Mouse (Mus musculus) 3134 (cell line): ENCODE results near the gene Bicd2.

Source experiments
- DNase-seq: peaks from one replicate; pipeline ENCODE4 v3.0.0-alpha.2; 2011; ENCODE audit warnings: low spot score; ENCODE audit not compliant: insufficient read length; ENCODE audit errors: extremely low read depth

Bicd2 gene

DNA sequence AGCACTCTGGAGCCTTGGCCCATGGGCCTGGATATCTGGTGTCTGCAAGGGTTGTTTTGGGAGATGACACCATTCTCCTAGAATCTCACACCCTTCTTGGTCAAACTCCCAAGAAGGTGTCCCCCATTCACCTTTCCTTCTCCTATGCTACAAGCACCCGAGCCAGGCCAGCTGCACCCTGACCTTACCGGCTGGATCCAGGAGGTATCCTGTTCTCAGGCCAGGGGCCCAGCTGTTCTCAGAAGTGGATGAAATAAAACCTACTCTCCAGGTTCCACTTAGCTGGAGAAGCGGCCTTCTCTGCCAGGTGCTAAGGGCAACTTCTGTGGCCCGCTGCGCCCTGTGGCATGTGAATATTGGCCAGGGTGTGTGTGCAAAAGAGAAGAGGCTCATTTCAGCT lies 16.5 kb upstream of the Bicd2 start:
- no peak for DNase-seq

DNA sequence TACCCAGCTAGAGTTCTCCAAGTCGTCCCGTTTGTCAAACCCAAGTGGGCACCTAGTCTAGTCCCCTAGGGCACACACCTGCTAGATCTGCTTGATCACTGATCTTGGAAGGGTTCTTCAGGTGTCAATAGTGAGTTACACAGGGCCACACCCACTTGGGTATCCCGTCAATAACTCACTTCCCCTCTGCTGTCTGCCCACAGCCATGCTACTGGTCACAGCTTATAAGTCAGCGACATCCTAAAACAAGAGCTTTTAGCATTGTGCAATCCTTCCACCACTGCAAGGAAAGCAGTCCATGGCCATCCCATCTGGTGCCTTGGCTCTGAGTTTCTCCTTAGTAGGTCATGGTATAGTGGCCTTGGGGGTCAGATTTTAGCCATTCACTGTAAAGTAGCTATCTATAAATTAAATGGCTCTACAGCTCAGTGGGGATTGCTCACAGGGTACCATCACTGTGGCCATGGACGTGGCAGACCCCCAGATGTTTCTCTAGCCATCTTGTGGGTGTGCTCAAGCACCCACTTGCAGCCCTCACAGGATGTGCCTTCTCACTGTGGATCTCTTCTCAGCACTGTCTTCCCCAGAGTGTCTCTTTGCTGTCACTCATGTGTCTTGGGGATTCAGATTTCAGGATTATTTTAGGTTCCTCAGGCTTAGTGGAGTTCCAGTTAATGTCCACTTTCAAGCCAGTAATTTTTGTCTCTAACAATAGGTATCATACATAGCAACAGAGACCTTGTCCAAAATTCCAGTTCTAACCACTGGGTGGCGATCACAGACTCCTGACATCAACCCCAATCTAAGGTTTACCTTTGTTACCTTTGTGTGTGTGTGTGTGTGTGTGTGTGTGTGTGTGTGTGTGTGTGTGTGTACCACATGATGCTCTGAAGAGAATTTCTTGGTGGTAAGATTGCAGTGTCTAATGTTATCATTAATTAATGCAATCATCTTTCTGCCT lies 14.9 kb upstream of the Bicd2 start:
- no peak for DNase-seq

DNA sequence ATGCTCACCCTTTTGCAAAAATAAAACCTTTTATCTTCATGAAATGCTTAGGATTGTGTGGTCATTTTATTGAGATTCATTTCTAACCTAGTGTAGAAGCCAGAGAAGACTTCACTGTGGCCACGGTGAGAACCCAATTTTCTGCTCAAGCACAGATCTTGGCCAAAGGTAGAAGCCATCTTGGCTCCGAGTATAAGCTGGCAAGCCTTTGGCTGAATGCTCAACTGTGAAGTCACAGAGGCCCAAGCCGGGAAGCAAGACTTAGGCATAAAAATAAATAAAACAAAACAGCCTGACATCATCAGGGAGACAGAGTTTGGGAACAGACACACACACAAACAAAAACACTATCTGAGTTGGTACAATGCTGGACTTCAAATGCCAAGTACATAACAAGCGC lies 13.3 kb upstream of the Bicd2 start:
- no peak for DNase-seq

GRCm38 (mm10) chr13:49333250-49333649 lies 8.1 kb upstream of the Bicd2 start:
- no peak for DNase-seq

DNA sequence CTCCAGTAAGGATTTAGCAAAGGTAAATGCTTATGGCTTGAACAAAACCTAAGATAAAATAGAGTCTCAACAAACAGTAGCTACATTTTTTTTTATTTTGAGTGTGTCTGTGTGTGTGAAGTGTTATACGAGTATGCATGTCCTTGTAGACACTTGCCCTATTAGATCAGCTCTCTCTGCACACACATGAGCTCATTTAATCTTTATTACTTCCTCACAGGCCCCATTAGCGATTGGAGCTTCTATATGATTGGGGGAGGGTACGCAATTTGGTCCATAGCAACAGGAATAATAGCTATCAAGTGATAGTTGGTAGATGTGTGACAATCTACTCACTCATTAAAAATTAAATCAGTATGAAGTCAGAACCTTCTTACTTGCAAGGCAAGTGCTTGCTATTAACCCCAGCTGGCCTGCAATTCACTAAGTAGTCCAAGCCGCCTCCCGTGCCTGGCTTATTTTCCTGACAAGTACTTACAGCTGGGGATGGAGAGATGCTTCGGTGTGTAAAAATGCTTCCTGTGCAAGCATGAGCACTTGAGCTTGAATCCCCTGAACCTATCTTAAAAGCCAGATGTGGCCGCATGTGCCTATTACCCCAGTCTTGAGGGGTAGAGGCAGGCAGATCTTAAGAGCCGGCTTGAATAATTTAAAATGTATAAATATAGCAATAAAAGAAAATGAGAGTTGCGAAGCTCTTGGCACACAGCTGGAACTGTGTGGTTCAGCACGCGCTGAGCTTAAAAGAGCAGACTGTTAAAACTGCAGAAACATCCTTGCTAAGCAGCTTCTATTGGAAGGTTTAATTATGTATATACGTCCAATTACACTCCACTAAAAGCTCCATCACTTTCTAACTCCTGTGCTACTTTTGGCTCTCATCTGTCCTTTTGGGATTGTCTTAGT lies 6.1 kb upstream of the Bicd2 start:
- no peak for DNase-seq

DNA sequence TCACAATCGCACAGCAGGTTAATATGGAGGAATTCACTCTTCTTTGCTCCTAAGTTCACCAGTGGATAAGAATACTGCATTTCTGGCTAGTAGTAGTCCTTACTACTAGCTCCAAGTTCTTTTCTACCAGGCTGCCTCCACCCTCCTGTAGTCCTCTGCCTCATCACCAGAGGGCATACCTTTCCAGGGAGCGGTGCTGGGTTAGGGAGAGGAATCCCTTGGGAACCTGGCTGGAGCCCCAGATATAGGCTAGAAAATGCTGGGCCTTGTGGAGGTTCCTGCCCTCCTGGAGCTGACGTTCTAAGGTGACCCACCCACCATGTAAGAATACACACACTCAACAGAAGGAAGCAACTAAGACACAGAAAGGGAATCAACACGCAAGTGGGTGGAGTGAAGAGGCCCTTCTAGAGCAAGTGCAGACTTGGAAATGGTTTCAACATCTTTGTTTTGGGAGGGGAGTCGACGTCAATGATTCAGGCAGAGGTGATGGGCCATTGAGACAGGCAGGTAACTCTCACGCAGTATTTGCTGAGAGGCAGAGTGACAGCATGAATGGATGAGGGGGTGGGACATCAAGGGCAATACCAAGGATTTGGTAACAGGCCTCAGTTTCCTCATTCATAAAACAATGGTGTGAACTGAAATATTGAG lies 2.4 kb upstream of the Bicd2 start:
- peak; percentile 42 for DNase-seq

DNA sequence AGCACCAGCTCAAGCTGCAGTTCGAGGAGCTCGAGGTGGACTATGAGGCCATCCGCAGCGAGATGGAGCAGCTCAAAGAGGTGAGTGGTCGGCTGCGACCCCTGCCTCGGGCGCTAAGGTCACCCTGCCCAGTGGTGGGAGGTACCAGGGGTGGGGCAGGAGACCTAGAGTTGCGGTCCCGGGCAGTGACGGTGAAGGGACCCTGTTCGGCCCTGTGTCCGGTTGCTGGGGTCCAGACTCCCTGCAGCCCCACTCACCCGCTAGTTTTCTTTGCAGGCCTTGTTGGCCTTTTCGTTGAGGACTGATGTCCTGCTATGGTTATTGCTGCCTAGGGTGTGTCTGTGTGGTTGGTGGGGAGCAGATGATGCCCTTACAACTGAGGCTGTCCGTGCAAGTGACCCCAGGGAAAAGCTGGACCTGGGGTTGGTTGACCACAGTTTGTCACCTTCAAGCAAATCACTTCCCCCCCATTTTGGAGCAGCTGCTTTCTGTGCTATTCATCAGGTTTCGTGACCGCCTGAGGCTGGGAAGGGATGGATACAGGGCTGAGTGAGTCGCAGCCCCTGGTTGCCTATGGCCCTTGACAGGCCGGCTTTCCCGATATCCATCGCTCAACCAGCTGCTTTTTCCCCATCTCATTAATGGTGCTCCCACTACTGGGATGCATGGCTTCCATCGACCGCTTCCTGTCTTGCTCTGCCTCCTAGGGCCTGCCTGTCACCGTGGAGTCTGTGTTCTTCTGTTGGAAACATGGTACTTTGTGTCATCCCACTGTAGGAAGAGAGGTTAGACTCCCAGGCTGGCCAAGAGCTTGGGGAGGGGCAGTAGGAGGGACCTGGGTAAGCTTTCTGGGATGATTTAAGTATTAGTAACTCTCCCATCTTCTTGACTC lies 692 bp downstream of the Bicd2 start:
- DNase-seq: no peak

- no peak for DNase-seq
Observed at GRCm38 (mm10) chr13:49342723-49343100, 1.3 kb downstream of the Bicd2 start.

- peak; percentile 45 for DNase-seq
Observed at GRCm38 (mm10) chr13:49344567-49344966, 3.2 kb downstream of the Bicd2 start.

- DNase-seq: peak; percentile 75
Observed at GRCm38 (mm10) chr13:49345476-49345875, 4.1 kb downstream of the Bicd2 start.

DNA sequence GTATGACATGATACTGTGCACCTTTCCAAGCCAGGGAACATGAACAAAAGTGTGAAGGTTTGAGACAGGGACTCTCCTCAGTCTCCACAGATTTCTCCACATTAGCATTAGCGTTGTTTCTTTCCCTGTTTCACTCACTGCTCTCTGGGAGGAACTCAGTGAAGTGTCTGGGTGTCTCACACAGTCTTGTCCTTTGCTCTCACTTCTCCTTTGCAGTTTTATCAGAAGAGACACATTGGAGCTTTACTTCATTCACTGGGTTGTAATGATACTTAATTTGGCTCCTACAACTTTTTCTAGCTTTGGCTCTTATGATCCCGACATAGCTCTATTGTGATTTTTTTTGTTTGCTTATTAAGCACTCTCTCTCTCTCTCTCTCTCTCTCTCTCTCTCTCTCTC lies 7.1 kb downstream of the Bicd2 start:
- no peak for DNase-seq

- DNase-seq: no peak
Observed at GRCm38 (mm10) chr13:49349335-49349734, 8.0 kb downstream of the Bicd2 start.

- DNase-seq: no peak
Observed at GRCm38 (mm10) chr13:49349836-49350505, 8.6 kb downstream of the Bicd2 start.

DNA sequence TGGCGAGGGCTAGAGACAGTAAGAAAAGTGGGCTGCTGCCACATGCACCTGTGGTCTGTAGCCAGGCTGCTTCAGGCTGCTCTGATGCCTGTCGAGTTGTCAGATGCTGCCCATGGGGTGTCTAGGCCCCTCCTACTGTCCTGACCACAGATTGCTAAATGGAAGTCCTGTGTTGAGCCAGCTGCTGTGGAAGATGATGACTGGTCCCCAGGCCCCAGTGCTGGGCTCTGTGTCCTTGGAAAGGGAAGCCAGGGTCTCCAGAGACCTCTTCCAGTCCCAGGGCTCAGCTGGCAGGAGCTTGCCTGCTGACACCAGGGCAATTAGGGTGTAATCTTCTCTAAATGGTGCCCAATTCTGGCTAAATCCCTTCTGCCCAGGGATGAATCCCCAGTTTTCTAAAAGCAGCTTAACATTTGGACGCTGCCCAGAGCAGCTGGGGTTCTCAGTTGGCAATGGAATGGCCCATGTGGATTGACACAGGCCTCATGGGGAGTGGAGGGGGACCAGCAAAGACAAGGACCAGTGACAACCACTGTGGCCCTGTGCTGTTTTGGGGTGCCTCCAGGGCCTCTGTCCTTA lies 11.3 kb downstream of the Bicd2 start:
- peak; percentile 69 for DNase-seq

DNA sequence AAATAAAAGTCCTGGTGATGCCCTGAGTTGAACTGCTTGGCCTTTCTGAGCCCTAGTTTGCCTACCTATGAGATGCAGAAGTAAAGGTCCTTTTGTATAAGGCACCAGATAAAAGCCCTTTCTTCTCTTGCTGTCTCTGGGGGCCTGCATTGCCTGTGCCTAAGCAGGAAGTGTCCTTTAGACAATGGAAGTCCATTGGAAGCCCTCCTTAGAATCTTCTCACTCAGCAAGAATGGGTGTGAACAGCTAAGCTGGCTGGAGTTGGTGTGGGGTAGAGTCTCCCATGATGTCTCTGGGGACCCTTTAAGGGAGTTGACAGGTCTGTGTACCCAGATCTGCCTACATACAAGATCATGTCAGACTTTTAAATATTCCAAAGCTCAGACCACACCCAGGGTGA lies 12.0 kb downstream of the Bicd2 start:
- DNase-seq: no peak

DNA sequence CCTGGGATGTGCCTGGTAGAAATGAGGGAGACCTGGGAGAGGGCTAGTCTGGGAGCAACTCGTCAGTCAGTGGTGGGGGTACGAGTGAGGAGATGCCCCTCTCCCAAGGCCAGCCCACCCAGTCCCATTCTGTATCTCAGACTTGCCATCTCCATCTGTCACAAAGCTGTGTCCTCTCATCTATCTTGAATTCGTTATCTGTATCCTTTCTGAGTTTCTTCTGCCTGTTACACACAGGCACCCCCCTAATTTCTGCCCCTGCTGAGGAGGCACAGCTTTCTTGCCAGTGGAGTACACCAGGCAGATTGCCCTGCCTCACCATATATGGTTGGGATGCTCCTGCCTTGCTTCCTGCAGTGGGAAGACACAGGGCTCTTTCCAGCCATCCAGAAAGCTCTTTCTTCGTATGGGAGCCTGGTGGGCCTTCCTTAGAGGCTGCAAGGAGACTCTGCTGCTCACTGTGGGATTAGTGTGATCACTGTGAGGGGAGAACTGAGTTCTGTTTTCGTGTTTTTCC lies 12.7 kb downstream of the Bicd2 start:
- no peak for DNase-seq

- DNase-seq: no peak
Observed at GRCm38 (mm10) chr13:49355461-49356061, 14.2 kb downstream of the Bicd2 start.

DNA sequence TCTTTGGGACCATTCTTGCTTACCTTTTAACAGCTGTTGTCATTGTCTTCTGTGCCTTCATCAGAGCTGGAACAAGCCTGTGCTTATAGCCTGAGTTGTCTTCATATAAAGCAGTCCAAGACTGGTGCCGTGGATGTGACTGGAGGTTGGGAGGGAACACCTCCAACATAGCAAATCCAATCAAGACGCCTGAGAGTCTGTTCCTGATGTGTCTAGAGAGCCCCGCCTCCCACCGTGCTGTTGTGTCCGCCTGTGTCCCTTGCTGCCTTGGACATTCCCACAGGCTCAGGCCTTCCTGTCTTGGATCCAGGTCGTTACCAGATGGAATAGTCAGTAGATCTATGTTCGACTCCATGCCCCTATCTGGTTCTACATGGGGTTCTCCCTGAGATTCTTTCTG lies 14.7 kb downstream of the Bicd2 start:
- no peak for DNase-seq
